Mouse (Mus musculus) fibroblast of lung, adult 2 months (primary cell): ENCODE results near the gene Cog1.
"Not testable (repeated sequence)": the region's sequence is repeated elsewhere in the genome, so short reads cannot be mapped to it uniquely, and the experiment has no call there.

ENCODE experiments used
- DNase-seq: peaks from one replicate; pipeline ENCODE4 v3.0.0-alpha.2; 2011; ENCODE audit warnings: low read depth

The Cog1 gene

DNA sequence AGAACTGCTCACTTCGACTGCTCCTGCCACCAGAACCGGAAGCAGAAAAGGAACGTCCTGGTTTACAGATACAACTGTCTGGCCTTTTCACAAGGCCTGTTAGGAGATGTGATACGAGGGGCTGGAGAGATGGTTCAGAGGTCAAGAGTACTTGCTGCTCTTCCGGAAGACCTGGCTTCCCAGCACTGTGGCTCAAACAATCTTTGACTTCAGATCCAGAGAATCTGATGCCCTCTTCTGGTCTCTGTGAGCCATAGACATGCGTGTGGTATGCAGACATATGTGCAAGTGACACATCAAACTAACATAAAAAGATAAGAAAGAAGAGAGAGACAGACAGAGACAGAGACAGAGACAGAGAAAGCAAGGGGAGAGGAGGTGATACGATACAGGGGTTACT is 16.7 kb upstream of the Cog1 start:
- DNase-seq: no peak

DNA sequence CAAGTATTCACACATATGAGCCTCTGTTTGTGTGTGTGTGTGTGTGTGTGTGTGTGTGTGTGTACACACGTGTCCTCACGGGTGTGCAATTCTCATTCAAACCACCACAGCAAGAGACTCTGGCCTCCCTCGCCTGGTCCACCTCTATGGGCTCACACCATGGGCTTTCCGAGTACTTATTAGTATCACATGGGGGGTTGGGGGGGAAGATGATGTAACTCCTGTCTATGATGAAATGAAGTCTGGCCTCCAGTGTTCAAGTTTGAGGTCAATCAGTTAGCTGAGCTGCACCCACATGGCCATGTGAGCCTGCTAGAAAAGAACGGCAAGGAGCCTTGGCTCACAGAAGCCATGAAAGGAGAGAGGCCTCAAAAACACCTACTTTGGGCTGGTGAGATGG is 15.6 kb upstream of the Cog1 start:
- no peak for DNase-seq

DNA sequence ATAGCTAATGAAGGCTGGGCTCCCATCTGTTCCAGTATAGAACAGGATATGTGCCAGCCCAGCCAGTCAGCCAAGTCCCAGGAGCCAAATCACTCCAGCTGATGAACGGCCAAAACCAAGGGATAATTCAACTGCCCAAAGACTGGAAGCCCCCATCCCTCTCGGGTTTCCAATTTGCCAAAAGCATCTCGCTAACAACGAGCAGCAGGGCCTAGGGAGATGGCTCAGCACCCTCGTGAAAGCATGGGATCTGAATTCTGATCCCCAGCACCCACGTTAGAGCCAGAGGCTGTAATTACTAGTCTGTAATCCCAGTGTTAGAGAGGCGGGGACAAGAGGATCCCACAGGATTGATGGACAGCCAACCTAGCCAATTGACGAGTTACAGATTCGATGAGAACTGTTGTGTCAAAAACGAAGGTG is 14.3 kb upstream of the Cog1 start:
- no peak for DNase-seq

DNA sequence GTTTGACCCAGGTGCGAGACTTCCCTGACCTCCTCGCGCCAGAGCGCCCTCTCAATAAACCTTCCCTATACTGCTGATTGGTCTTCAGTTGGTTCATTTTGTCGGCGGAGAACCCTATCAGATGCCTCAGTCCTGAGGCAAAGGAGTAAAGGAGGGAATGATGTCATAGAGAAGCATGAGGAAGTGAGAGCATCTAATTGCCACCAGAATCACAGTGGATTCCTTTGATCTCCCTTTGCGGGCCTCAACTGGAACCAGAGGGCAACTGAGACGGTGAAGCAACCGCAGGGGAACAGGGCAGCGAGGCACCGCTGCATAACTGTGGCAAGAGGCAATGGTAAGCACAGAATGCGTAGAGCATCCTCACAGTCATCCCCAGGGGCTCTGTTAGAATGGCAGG is 10.3 kb upstream of the Cog1 start:
- DNase-seq: no peak

DNA sequence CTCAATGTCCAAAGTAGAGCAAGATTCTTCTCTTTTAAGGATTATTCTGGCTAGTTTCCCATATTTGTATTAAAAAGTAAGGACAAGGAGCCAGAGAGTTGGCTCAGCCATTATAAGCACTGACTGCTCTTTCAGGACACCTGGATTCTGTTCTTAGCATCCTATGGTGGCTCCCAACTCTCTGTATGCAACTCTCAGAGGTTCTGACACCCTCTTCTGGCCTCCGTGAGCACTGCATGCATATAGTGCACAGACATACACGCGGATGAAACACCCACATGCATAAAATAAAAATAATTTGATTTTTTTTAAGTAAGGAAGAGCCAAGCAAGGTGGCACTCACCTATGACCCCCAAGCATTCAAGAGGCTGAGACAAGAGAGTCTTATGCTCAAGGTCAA is 3.8 kb upstream of the Cog1 start:
- DNase-seq: no peak

DNA sequence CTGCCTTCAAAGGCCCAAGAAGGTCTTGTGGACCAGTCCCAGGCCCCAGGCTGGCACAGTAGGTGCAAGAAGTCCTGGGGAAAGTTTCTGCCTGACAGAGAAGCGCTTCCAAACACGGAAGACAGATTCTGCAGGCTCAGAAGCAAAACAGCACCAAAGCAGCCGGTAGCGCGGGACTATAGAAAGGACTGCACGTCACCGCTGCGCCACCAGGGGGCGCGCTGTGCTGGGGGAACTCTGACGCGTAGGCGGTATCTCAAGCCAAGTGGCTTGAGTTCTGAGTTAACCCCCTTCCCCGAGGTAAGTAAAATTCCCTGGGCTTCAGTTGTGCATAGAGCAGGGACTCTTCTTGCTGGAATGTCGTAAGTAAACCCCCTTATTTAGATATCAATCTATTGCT is 817 bp upstream of the Cog1 start:
- peak; percentile 52 for DNase-seq

DNA sequence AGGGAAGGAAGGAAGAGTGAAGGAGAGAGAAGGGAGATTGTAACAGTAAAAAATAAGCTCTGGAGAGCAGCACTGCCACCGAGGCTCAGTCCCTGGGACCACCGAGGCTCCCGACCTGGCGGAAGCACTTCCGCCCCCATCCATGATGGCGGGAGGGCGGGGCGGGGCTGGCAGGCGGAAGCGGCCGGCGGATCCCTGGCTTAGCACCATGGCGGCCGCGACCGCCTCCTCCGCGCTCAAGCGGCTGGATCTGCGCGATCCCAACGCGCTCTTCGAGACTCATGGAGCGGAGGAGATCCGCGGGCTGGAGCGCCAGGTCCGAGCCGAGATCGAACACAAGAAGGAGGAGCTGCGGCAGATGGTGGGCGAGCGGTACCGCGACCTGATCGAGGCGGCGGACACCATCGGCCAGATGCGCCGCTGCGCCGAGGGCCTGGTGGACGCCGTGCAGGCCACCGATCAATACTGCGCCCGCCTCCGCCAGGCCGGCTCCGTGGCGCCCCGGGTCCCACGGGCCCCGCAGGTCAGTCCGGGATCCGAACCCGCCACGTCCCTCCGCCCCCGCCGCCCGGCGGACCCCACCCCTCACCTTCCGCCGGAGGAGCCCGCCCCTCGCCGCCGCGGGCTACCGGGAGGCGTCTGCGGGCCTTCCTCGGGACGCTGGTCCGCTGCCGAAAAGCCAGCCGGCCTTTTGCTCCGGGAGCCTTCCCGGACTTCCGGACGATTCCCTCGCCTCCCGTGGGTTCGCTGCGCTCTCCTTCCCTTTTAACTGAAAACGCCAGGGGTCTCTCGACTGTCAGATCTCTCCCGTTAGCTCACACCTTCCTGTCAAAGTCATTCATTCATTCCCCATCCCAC is 613 bp downstream of the Cog1 start, which contains the start of gene Slc39a11:
TSS of gene Slc39a11 (minus strand) at position 727 of the 858 bp plus-strand sequence.
- DNase-seq: no peak

DNA sequence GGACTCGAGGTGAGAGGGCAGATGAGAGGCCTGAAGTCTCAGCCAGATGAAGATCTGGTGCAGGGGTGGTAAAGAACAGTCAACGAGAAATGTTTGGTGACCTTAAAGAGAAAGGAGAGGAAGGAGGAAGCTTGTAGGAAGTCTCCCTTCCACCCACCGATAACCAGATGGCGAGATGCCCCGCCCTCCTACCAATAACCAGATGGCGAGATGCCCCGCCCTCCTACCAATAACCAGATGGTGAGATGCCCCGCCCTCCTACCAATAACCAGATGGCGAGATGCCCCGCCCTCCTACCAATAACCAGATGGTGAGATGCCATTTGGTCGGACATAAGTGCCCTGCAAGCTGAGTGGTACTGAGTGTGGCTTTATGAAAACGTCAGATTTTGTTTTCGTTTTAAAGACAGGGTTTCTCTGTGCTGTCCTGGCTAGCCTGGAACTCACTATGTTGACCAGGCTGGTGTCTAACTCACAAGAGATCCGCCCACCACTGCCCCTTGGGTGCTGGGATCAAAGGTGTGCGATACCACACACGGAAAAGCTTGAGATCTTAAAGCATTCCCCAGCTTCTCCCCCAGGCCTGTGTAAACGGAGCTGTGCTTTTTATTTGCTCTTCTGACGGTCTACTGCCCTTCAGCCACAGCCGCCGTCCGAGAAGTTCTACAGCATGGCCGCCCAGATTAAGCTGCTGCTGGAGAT is 2.4 kb downstream of the Cog1 start:
- no peak for DNase-seq

DNA sequence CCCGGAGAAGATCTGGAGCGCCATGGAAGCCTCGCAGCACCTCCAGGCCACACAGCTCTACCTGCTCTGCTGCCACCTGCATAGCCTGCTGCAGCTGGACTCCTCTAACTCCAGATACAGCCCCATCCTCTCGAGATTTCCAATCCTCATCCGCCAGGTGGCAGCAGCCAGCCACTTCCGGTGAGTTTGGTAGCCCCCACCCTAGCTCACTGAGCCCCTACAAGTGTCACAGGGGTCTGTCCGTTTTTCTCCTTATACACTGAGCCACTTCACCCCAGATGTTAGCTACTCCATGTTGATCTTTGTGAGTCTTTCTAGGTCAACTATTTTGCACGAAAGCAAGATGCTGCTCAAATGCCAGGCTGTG is 2.9 kb downstream of the Cog1 start:
- DNase-seq: no peak

DNA sequence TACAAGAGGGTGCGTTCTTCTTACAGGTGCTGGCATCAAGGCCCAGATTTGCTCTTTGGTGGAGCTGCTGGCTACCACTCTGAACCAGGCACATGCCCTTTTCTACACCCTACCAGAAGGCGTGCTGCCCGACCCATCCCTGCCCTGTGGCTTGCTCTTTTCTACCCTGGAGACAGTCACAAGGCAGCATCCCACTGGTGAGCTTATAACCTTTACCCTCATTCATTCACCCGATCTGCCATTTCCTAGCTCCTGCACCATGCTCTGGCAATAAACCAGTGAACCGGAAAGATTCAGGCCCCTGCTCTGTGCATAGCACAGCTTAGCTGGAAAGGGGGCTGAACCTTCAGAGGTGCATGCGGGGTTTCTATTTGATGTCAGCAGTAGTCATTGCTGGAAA is 3.5 kb downstream of the Cog1 start:
- no peak for DNase-seq

DNA sequence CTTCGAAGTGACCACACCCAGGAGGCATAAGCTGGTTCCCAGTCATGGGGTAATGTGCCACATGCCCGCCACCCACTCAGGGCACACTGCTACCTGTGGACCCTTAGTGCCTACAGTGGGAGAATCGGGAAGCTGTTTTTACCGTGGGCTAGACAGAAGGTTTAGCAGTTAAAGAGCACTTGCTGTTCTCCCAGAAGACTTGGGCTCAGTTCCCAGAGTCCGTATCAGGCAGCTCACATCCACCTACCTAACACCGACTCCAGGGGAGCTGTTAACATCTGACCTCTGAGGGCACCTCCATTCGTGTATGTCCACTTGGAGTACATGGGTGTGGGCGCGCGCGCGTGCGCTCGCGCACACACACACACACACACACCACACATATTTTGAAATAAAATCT is 5.1 kb downstream of the Cog1 start:
- no peak for DNase-seq

DNA sequence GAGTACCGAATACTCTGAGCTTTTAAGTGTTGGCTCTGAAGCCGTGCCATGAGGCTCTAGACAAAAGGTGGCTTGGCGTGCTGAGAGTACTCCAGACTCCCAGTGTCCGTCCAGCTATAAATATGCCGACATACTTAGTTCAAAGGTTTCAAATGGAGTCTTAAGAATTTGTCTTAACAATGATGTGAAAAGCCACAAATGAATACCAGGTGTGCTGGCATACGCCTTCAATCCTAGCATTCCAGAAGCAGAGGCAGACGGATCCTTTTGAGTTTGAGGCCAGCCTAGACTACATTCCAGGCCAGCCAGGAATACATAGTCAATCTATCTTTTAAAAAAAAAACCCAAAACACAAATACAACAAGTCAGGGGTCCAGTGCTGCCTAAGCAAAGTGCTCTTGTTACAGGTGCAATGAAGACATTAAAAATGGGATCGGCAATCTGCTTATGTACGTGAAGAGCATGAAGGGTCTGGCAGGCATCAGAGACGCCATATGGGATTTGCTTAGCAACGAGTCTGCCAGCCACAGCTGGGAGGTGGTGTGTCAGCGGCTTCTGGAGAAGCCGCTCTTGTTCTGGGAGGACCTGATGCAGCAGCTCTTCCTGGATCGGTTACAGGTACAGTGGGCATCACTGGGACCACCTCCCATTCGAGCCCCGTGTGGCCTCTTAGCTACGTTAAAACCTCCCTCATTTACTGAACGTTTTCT is 5.7 kb downstream of the Cog1 start:
- DNase-seq: peak; percentile 43

DNA sequence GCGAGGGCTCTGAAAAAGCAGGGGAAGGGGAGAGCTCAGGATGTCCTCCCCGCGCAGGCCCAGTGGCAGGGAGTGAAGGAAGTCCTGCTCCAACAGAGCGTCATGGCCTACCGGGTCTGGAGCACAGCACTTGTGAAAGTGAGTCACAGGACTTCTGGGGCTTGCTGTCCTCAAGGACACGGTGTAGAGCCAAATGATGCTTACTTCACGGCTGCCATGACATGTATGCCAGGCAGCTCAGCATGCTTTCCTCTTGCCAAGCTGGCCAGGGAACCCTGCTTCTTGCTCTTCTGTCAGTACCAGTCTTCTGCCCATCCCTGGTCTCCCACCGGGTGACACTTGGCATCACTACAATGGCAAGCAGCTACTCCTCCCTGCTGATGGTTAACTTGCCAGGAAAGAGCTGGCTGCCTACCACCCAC is 7.6 kb downstream of the Cog1 start:
- DNase-seq: no peak

DNA sequence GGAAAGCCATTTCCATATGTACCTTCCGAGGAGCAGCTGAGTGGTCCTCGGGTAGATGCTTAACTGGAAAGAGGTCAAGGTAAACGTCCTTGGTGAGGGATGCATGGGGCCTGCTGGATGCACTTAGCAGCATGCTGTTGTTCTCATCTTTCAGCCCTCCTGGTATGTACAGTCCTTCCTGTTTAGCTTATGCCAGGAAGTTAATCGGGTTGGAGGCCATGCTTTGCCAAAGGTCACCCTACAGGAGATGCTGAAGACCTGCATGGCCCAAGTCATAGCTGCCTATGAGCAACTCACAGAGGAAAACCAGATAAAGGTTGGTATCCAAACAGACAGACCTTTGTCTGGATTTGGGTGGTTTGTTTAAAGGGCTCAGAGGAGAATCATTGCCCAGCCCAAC is 8.3 kb downstream of the Cog1 start:
- no peak for DNase-seq

DNA sequence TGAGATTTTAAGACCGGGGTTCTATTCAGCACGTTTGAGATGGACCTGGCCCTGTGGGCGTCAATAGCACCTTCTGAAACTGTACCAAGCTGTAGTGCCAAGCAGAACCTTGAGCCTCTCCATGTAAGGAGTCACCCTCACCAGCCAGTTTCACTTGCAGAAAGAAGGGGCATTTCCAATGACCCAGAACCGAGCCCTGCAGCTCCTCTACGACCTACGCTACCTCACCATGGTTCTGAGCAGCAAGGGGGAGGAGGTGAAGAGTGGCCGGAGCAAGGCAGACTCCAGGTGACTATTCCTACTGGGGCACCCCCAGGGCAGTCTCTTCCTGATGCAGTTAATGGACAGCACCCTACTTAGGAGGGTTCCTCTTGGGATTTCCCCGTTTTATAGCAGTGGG is 9.3 kb downstream of the Cog1 start:
- DNase-seq: no peak

DNA sequence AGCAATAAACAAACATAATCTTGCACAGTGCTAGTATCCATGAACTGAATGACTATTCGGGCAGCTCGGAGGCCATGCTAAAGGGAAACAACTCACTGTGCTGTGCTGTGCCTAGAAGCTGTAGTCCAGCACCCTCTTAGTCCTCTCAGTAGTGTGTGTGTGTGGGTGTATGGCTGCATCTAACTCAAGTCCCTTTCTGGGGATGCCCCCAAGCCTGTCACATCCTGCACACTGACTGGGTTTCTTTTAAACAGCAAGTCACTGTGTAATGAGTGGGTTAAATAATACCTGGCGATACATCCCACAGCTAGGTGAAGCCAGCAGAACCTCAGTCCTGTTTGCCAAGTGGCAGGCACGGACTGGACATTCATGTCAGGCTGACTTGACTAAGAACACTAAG is 9.8 kb downstream of the Cog1 start:
- DNase-seq: no peak

DNA sequence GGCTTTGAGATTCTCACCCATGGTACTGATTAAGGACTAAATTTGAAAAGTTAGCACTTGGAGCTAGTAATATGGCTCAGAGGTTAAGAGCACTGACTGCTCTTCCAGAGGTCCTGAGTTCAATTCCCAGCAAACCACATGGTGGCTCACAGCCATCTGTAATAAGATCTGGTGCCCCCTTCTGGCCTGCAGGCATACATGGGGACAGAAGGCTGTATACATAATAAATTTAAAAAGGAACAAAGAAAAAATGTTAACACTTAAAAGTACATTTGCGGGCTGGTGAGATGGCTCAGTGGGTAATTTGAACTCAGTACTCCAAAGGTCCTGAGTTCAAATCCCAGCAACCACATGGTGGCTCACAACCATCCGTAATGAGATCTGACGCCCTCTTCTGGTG is 11.2 kb downstream of the Cog1 start:
- not testable (repeated sequence) for DNase-seq

DNA sequence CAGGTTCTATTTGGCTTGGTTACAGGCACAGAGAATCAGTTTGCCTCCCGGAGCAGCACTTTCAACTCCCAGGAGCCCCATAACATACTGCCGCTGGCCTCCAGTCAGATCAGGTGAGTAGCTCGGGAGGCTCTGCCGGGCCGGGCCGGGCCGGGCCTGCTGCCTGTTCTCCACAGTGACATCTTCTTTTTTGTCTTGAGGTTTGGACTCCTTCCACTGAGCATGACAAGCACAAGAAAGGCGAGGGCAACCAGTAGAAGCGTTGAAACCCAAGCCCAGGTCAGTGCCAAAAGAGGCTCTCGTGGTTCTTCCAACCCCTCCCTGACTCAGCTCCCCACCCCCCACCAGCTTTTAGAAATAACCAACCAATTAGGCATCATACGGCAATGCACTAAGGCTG is 12.0 kb downstream of the Cog1 start:
- DNase-seq: no peak

DNA sequence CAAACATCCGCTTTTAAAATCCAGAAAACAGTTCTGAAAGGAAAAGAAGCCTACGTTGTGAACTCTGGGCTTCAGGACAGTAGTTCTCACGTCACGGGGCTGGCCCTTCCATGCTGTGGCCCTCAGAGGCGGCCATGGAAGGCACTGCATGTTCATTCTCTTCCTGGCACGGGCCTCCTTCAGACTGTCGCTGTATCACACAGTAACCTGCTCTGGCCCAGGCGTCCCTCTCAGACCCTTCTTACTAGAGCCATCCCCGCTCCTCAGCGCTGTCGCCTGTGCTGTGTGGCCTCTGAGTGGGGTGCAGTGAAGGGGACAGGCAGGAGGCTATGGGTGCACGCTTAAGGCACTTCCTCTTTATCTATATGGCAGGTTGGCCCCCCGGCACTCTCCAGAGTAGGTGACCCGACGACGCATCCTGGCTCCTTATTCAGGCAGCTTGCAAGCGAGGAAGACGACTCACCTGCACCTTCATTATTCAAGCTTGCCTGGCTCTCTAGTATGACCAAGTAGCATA is 12.9 kb downstream of the Cog1 start:
- DNase-seq: no peak

DNA sequence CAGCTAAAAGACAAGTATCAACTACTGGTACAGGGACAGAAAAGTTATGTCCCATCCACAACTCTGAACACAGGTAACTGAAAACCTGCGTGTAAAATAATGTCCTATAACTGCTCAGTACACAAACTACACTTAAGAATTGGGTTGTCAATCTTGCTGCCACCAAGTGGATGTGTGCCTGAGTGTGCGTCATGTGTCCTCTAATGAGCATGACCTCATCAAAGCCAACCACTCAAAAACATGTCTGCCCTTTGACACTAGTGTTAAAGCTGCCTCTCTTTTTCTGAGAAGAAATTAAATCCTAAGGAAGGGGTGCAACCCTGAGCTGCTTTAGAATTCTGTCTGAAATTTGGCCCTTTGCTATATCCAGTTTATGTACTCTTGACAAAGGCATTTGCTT is 15.3 kb downstream of the Cog1 start:
- DNase-seq: no peak

DNA sequence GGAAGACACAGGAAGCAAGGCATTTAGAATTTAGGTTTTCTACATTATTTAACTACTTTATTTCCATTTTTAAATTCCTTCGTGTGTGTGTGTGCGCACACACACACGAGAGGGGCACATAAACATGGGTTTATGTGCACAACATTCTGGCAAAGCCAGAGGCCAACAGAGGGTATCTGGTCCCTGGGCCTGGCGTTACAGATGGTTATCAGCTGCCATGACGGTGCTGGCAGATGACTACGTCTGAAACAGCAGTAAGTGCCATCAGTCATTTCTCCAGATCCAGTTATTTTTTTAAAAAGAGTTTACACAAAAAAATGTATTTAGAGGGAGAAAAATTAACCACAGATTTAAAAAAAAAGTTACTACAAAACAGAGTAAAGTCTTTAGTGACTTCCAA is 17.2 kb downstream of the Cog1 start:
- DNase-seq: no peak

DNA sequence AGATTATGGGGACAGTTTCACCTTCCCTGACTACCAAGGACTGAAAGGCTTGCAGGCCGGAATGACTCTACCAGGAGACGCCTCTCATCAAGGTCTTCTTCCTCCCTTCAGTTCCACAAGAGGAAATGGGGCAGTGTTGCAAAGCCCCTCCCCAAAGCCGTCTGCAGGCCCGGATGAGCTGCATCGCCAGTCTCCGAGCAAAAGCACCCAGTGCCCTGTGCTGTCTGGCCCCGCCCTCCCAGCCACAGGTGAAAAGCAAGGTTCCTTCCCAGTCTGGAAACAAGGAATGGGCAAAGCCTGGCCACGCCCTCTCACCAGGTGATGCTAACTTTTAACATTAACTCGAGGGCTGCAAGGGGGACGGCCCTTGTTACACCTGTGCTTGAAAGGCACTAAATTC is 17.7 kb downstream of the Cog1 start:
- no peak for DNase-seq

DNA sequence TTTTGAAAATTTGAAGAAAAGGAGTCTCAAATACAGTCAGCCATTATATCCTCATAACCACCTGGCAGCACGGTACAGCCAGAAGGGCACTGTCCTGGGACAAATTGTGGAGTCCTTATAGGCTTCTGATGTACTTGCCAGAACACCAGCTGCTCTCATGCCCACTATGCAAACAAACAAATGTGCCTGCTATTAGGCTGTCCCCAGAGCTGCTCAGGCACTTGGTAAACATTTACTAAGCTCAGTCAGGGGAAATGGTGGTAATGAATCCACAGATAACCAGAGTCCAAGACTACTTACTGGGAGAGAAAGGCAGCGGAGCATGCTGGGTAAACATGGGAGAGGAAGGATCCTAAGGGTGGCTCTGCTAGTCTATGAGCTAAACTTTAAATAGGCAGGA is 18.2 kb downstream of the Cog1 start:
- DNase-seq: no peak
